Mouse (Mus musculus) neural tube, embryonic 15.5 days (tissue): ENCODE measurements around the gene Iah1. TPM values are rescaled to one million over a fixed set of nuclear protein-coding genes. Genes with fewer than 3 reads are reported as not detected.

ENCODE experiments used
- ATAC-seq: fragments of 200-750 bp; cut with Nextera tagmentation; 2 replicates; pipeline ENCODE4 v1.8.0; 2017; ENCODE audit warnings: mild to moderate bottlenecking, moderate TSS enrichment, moderate library complexity; ENCODE audit not compliant: low FRiP score
- H3K27ac ChIP-seq: fragments of 300-500 bp; sonication (generic); replicated peaks from 2 replicates; pipeline ENCODE4 v1.5.1; 2015; ENCODE audit warnings: mild to moderate bottlenecking, inconsistent platforms
- H3K27me3 ChIP-seq: fragments of 300-500 bp; sonication (generic); replicated peaks from 2 replicates; pipeline ENCODE4 v1.6.1; 2015; ENCODE audit warnings: inconsistent platforms
- H3K36me3 ChIP-seq: fragments of 300-500 bp; sonication (generic); 2 replicates; pipeline ENCODE4 v1.6.1; 2015; ENCODE audit warnings: inconsistent platforms
- H3K4me1 ChIP-seq: fragments of 300-500 bp; sonication (generic); 2 replicates; pipeline ENCODE4 v1.6.1; 2015; ENCODE audit warnings: inconsistent platforms
- H3K4me2 ChIP-seq: fragments of 300-500 bp; sonication (generic); 2 replicates; pipeline ENCODE4 v1.6.1; 2015; ENCODE audit warnings: inconsistent platforms, mild to moderate bottlenecking, moderate library complexity
- H3K4me3 ChIP-seq: fragments of 300-500 bp; sonication (generic); replicated peaks from 2 replicates; pipeline ENCODE4 v1.5.1; 2015; ENCODE audit warnings: mild to moderate bottlenecking, inconsistent platforms
- H3K9ac ChIP-seq: fragments of 300-500 bp; sonication (generic); replicated peaks from 2 replicates; pipeline ENCODE4 v1.6.1; 2015; ENCODE audit warnings: mild to moderate bottlenecking, inconsistent platforms
- H3K9me3 ChIP-seq: fragments of 300-500 bp; sonication (generic); replicated peaks from 2 replicates; pipeline ENCODE4 v1.6.1; 2016; ENCODE audit warnings: inconsistent platforms
- WGBS: fragments of 180-500 bp; shearing (Covaris S2); methylation state at CpG from one replicate; pipeline ENCODE4 v1.1.7; 2015; ENCODE audit warnings: mixed read lengths; 5-methylcytosine and 5-hydroxymethylcytosine counted together
- polyA plus RNA-seq: library from polyadenylated mRNA; unstranded; fragments of >200 nt; fragmentation: Nextera tagmentation; extraction: Ambion mirVana; gene quantifications from 2 replicates; pipeline ENCODE4 v1.2.1, GENCODE M21; 2015

The Iah1 gene
- polyA plus RNA-seq: 25.9 and 33.0 TPM in 2 replicates

GRCm38 (mm10) chr12:21315923-21316868, at the start of gene Iah1:
Iah1 (plus strand) TSS chr12:21316389.
- Histone ChIP-seq H3K27me3 (no peaks in the 10 kb centered on the region), H3K27ac (peak within 1 kb of the TSS; percentile 68), H3K9me3 (no peaks in the 10 kb centered on the region), H3K4me3 (peak within 1 kb of the TSS; percentile 70), H3K4me2 (peak within 1 kb of the TSS; percentile 82), H3K36me3 (peaks cover 38% of the 10 kb centered on the region), H3K9ac (peak within 1 kb of the TSS; percentile 70), H3K4me1 (peaks cover 13% of the 10 kb centered on the region)
- WGBS: 2% methylated on average over 59 of the region's 59 CpGs
- ATAC-seq: peak; percentile 93

- Histone ChIP-seq H3K9me3 (no peaks in the 10 kb centered on the region), H3K27ac (no peak overlapping the region), H3K9ac (no peak overlapping the region), H3K4me1 (no peaks in the 10 kb centered on the region), H3K4me2 (no peak overlapping the region), H3K36me3 (peaks cover 67% of the 10 kb centered on the region), H3K4me3 (no peak overlapping the region), H3K27me3 (no peaks in the 10 kb centered on the region)
- WGBS: 90% methylated on average over 2 of the region's 2 CpGs
- ATAC-seq: no peak
Measured at GRCm38 (mm10) chr12:21266784-21267098, 49.4 kb upstream of the Iah1 start.

GRCm38 (mm10) chr12:21268083-21268616, 48.0 kb upstream of the Iah1 start:
- ATAC-seq: no peak
- Histone ChIP-seq H3K9ac (no peak overlapping the region), H3K4me3 (no peak overlapping the region), H3K36me3 (peaks cover 58% of the 10 kb centered on the region), H3K27me3 (no peaks in the 10 kb centered on the region), H3K9me3 (no peaks in the 10 kb centered on the region), H3K4me2 (no peak overlapping the region), H3K27ac (no peak overlapping the region), H3K4me1 (no peaks in the 10 kb centered on the region)
- WGBS: 90% methylated on average over 8 of the region's 8 CpGs

GRCm38 (mm10) chr12:21274446-21274845, 41.7 kb upstream of the Iah1 start:
- Histone ChIP-seq H3K4me3 (no peak overlapping the region), H3K36me3 (peaks cover 24% of the 10 kb centered on the region), H3K4me1 (no peaks in the 10 kb centered on the region), H3K9me3 (no peaks in the 10 kb centered on the region), H3K4me2 (no peak overlapping the region), H3K9ac (no peak overlapping the region), H3K27ac (no peak overlapping the region), H3K27me3 (no peaks in the 10 kb centered on the region)
- no peak for ATAC-seq
- WGBS: 59% methylated on average over 7 of the region's 7 CpGs

GRCm38 (mm10) chr12:21277352-21277864, 38.8 kb upstream of the Iah1 start:
- ATAC-seq: no peak
- WGBS: 96% methylated on average over 1 of the region's 1 CpGs

GRCm38 (mm10) chr12:21284761-21285441, 31.3 kb upstream of the Iah1 start, which contains the start of gene Cpsf3:
Cpsf3 (plus strand) TSS chr12:21285391.
- H3K4me3 ChIP-seq: peak within 1 kb of the TSS; percentile 65
- no peak for ATAC-seq
- 63% methylated on average over 11 of the region's 11 CpGs for WGBS
- no peaks in the 10 kb centered on the region for H3K9me3 ChIP-seq
- H3K9ac ChIP-seq: peak within 1 kb of the TSS; percentile 89
- peak within 1 kb of the TSS; percentile 91 for H3K4me2 ChIP-seq
- H3K36me3 ChIP-seq: no peaks in the 10 kb centered on the region
- H3K27ac ChIP-seq: peak within 1 kb of the TSS; percentile 93
- H3K27me3 ChIP-seq: no peaks in the 10 kb centered on the region
- peaks cover 38% of the 10 kb centered on the region for H3K4me1 ChIP-seq

More at GRCm38 (mm10) chr12:21277352-21277864, 38.8 kb upstream of the Iah1 start:
- Histone ChIP-seq H3K4me3 (no peak overlapping the region), H3K27ac (no peak overlapping the region), H3K4me2 (no peak overlapping the region), H3K27me3 (no peaks in the 10 kb centered on the region), H3K36me3 (0 out of 2 replicates have a peak, but pooled peaks cover 3% of the 10 kb centered on the region), H3K9me3 (no peaks in the 10 kb centered on the region), H3K4me1 (no peaks in the 10 kb centered on the region), H3K9ac (no peak overlapping the region)

DNA sequence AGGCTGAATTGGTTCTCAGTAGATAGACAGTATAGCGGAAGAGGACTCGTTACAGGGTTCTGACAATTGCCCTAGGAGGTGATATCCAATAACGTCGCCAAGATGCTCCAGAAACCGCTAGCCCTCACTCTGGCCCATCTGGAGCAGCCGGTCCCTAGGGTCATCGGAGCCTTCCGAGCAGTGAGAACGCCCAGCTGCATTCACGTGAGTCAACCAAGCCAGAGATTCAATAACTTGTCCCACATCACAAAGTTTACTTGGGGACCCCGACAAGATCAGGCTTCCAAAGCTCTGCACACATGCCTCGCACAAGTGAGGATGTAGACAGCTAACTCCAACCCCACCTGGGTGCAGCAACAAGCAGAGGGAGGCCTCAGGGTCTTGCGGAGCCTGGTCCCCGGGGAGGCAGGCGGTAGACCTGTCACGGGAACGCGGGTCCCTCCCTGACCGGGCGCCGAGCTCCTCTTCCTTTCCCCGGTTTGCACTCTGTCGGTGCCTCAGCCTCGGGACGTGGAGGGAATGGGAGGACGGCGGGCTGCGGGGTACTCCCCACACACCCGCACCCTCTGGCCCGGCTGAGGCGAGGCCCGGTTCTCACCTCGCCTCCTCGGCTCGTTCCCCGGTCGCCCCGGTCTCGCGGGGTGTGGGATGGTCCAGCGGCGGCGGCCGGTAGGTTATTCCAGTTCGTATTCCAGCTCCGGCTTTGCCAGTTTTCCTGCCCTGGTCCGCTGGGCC, 30.5 kb upstream of the Iah1 start:
- Histone ChIP-seq H3K27ac (peak overlapping the region; percentile 93), H3K4me3 (peak overlapping the region; percentile 65), H3K27me3 (no peaks in the 10 kb centered on the region), H3K9ac (peak overlapping the region; percentile 89), H3K4me2 (peak overlapping the region; percentile 91), H3K9me3 (no peaks in the 10 kb centered on the region), H3K4me1 (peaks cover 38% of the 10 kb centered on the region), H3K36me3 (0 out of 2 replicates have a peak, but pooled peaks cover 2% of the 10 kb centered on the region)
- under 1% methylated on average over 47 of the region's 47 CpGs for WGBS
- ATAC-seq: peak; percentile 87

DNA sequence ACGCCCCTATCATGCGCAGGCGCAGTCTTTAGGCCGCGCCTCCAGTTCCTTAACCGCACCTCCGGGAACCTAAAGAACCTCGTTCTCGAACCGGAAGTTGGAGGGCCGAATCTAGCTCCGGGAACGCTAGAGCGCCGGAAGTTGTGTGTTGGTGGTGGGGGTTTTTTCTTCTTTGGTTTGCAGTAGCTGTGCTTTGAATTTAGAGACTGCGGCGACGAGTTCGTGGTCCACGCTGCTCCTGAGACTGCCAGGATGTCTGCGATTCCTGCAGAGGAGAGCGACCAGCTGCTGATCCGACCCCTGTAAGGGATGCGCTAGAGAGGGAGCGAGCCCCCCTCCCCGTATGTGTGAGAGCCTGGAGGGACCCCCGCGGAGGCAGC, 30.0 kb upstream of the Iah1 start, which contains the start of gene Itgb1bp1:
TSS of gene Itgb1bp1 (minus strand) at position 42 of the 380 bp plus-strand sequence.
- under 1% methylated on average over 28 of the region's 28 CpGs for WGBS
- Histone ChIP-seq H3K4me3 (peak within 1 kb of the TSS; percentile 65), H3K4me2 (peak within 1 kb of the TSS; percentile 91), H3K36me3 (peaks cover 7% of the 10 kb centered on the region), H3K27ac (peak within 1 kb of the TSS; percentile 93), H3K4me1 (peaks cover 38% of the 10 kb centered on the region), H3K9me3 (no peaks in the 10 kb centered on the region), H3K27me3 (no peaks in the 10 kb centered on the region), H3K9ac (peak within 1 kb of the TSS; percentile 89)
- peak; percentile 96 for ATAC-seq

- peak overlapping the region; percentile 87 for H3K9ac ChIP-seq
- peak overlapping the region; percentile 93 for H3K27ac ChIP-seq
- H3K4me1 ChIP-seq: peaks cover 38% of the 10 kb centered on the region
- peak; percentile 67 for ATAC-seq
- H3K27me3 ChIP-seq: no peaks in the 10 kb centered on the region
- peak overlapping the region; percentile 66 for H3K4me2 ChIP-seq
- H3K9me3 ChIP-seq: no peaks in the 10 kb centered on the region
- H3K4me3 ChIP-seq: peak overlapping the region; percentile 65
- WGBS: 32% methylated on average over 18 of the region's 18 CpGs
- peaks cover 14% of the 10 kb centered on the region for H3K36me3 ChIP-seq
Measured at GRCm38 (mm10) chr12:21286712-21287650, 29.2 kb upstream of the Iah1 start.

GRCm38 (mm10) chr12:21288716-21289395, 27.3 kb upstream of the Iah1 start:
- no peak for ATAC-seq
- Histone ChIP-seq H3K9ac (no peak overlapping the region), H3K36me3 (peaks cover 33% of the 10 kb centered on the region), H3K4me2 (no peak overlapping the region), H3K4me3 (no peak overlapping the region), H3K9me3 (no peaks in the 10 kb centered on the region), H3K27me3 (no peaks in the 10 kb centered on the region), H3K4me1 (peaks cover 38% of the 10 kb centered on the region), H3K27ac (no peak overlapping the region)
- 89% methylated on average over 3 of the region's 3 CpGs for WGBS
